Mouse (Mus musculus) heart, embryonic 12.5 days (tissue): ENCODE measurements at regions not wholly inside any gene's neighbourhood (a gene's known extent, or its start where the extent isn't known, plus 50 kb on each side); places are given as distances from the start of the nearest gene placed in this dataset.
"Not testable (repeated sequence)": the region's sequence is repeated elsewhere in the genome, so short reads cannot be mapped to it uniquely, and the experiment has no call there.

Source experiments
- ATAC-seq: fragments of 200-750 bp; cut with Nextera tagmentation; 2 replicates; pipeline ENCODE4 v1.8.0; 2017; ENCODE audit warnings: moderate TSS enrichment, moderate library complexity; ENCODE audit not compliant: insufficient number of reproducible peaks, low FRiP score
- H3K27ac ChIP-seq: fragments of 300-500 bp; sonication (generic); 2 replicates; pipeline ENCODE4 v1.5.1; 2016; ENCODE audit warnings: mild to moderate bottlenecking, moderate library complexity; ENCODE audit not compliant: poor library complexity, severe bottlenecking
- H3K27me3 ChIP-seq: fragments of 300-500 bp; sonication (generic); replicated peaks from 2 replicates; pipeline ENCODE4 v1.6.1; 2016; ENCODE audit warnings: mild to moderate bottlenecking, moderate library complexity
- H3K36me3 ChIP-seq: fragments of 300-500 bp; sonication (generic); 2 replicates; pipeline ENCODE4 v1.6.1; 2016; ENCODE audit warnings: mild to moderate bottlenecking, moderate library complexity
- H3K4me1 ChIP-seq: fragments of 300-500 bp; sonication (generic); replicated peaks from 2 replicates; pipeline ENCODE4 v1.6.1; 2016; ENCODE audit warnings: mild to moderate bottlenecking
- H3K4me2 ChIP-seq: fragments of 300-500 bp; sonication (generic); 2 replicates; pipeline ENCODE4 v1.6.1; 2016; ENCODE audit warnings: mild to moderate bottlenecking, moderate library complexity
- H3K4me3 ChIP-seq: fragments of 300-500 bp; sonication (generic); 2 replicates; pipeline ENCODE4 v1.5.1; 2016; ENCODE audit warnings: mild to moderate bottlenecking
- H3K9ac ChIP-seq: fragments of 300-500 bp; sonication (generic); 2 replicates; pipeline ENCODE4 v1.6.1; 2016; ENCODE audit warnings: mild to moderate bottlenecking, moderate library complexity
- H3K9me3 ChIP-seq: fragments of 300-500 bp; sonication (generic); replicated peaks from 2 replicates; pipeline ENCODE4 v1.6.1; 2016; ENCODE audit warnings: mild to moderate bottlenecking, moderate library complexity
- WGBS: fragments of 180-500 bp; shearing (Covaris S2); methylation state at CpG from one replicate; pipeline ENCODE4 v1.1.7; 2016; 5-methylcytosine and 5-hydroxymethylcytosine counted together

DNA sequence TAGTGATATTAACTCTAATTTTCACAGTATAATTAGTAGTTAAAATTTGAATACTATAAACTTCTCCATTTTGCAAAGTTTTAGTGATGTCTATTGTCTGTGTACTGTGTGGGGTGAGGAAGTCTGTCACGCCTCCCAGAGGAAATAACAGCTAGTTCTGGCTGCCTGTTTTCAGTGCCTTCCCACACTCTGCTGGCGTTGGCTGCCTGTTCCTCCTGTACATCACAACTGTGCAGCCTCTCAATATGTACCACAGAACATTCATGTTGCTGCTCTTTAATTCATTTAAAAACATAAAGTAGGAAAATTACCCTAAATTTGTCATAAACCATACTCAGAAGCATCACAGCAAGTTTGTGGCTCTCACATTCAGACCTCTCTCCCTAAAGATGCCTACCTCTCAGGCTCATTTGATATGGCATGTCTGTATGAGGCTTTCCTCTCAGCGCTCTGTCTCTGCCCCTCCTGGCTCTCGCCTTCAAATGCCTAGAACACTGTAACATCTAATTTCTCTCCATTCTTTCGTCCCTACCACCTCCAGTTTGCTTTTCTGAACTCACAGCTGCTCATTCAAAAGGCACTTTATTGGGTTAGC lies 239.7 kb upstream of the Zic4 start:
- Histone ChIP-seq H3K9me3 (no peaks in the 10 kb centered on the region), H3K9ac (no peak overlapping the region), H3K27me3 (no peaks in the 10 kb centered on the region), H3K4me3 (no peak overlapping the region), H3K4me2 (no peak overlapping the region), H3K4me1 (no peaks in the 10 kb centered on the region), H3K36me3 (no peaks in the 10 kb centered on the region), H3K27ac (no peak overlapping the region)
- no peak for ATAC-seq
- WGBS, result 66% methylated on average over 5 of the region's 5 CpGs

DNA sequence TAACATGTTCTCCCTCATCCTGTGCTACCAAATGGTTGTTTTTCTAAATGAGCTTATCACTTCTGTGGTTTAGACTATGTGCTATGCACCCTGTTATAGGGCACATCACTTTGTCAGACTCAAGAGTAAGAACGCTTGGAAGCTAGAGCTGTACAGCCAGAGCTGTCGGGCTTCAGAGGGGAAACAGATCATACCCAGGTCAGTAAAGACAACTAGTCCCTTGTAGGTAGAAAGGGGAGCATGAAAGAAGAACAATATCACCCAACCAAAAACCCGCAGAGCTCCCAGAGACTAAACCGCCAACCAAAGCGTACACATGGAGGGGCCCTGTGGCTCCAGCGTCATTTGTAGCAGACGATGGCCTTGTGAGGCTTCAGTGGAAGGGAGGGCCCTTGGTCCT lies 239.0 kb upstream of the Zic4 start:
- no peak overlapping the region for H3K4me3 ChIP-seq
- H3K27me3 ChIP-seq, result no peaks in the 10 kb centered on the region
- H3K4me1 ChIP-seq, result no peaks in the 10 kb centered on the region
- H3K4me2 ChIP-seq, result no peak overlapping the region
- H3K36me3 ChIP-seq, result no peaks in the 10 kb centered on the region
- no peak overlapping the region for H3K9ac ChIP-seq
- 77% methylated on average over 7 of the region's 7 CpGs for WGBS
- H3K27ac ChIP-seq, result no peak overlapping the region
- ATAC-seq, result no peak
- H3K9me3 ChIP-seq, result no peaks in the 10 kb centered on the region

DNA sequence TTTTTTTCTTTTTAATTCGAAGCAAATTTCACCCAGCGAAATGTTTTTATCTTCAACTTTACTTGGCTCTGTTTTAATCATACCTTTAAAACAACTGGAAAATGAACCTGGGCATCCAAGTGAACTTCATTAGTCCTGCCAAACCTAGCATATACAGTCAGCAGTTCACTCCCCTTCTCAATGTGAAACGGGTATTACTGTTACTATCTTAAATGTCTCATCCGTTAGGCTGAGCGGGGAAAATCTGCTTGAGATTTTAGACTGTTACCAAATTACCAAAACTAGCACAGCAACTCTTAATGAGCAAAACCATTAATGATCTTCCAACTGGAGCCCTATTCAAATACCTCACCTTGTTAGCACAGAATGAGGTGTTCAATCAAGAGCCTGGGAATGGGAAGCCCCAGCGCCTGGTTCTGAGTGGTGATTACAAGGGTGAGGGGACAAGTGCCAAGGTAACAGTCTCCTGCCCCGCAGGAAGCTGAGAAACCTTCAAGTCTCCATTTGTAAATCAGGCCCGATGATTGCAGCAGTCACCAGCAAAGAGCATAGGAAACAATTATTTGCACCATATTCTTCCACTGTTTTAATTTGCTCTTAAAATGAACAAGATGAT lies 235.5 kb upstream of the Zic4 start:
- WGBS, result 53% methylated on average over 8 of the region's 8 CpGs
- Histone ChIP-seq H3K27me3 (no peaks in the 10 kb centered on the region), H3K4me3 (no peak overlapping the region), H3K4me1 (no peaks in the 10 kb centered on the region), H3K4me2 (no peak overlapping the region), H3K9ac (no peak overlapping the region), H3K27ac (no peak overlapping the region), H3K9me3 (no peaks in the 10 kb centered on the region), H3K36me3 (no peaks in the 10 kb centered on the region)
- ATAC-seq, result no peak

GRCm38 (mm10) chr9:91128491-91128890 lies 233.7 kb upstream of the Zic4 start:
- H3K27ac ChIP-seq, H3K9me3 ChIP-seq, H3K9ac ChIP-seq, H3K4me3 ChIP-seq, H3K4me2 ChIP-seq, H3K4me1 ChIP-seq, H3K27me3 ChIP-seq, ATAC-seq, H3K36me3 ChIP-seq: not testable (repeated sequence)
- 42% methylated on average over 2 of the region's 2 CpGs for WGBS

- Histone ChIP-seq H3K4me2 (no peak overlapping the region), H3K4me1 (no peaks in the 10 kb centered on the region), H3K9me3 (no peaks in the 10 kb centered on the region), H3K27ac (no peak overlapping the region), H3K9ac (no peak overlapping the region), H3K27me3 (no peaks in the 10 kb centered on the region), H3K4me3 (no peak overlapping the region), H3K36me3 (no peaks in the 10 kb centered on the region)
- ATAC-seq, result no peak
- WGBS, result 82% methylated on average over 13 of the region's 13 CpGs
Measured at GRCm38 (mm10) chr9:91130111-91130720, 232.0 kb upstream of the Zic4 start.

- Histone ChIP-seq H3K9ac (no peak overlapping the region), H3K27ac (no peak overlapping the region), H3K36me3 (no peaks in the 10 kb centered on the region), H3K4me3 (no peak overlapping the region), H3K9me3 (no peaks in the 10 kb centered on the region), H3K27me3 (no peaks in the 10 kb centered on the region), H3K4me1 (no peaks in the 10 kb centered on the region), H3K4me2 (no peak overlapping the region)
- WGBS, result 75% methylated on average over 7 of the region's 7 CpGs
- ATAC-seq, result no peak
Measured at GRCm38 (mm10) chr9:91131415-91132255, 230.6 kb upstream of the Zic4 start.

DNA sequence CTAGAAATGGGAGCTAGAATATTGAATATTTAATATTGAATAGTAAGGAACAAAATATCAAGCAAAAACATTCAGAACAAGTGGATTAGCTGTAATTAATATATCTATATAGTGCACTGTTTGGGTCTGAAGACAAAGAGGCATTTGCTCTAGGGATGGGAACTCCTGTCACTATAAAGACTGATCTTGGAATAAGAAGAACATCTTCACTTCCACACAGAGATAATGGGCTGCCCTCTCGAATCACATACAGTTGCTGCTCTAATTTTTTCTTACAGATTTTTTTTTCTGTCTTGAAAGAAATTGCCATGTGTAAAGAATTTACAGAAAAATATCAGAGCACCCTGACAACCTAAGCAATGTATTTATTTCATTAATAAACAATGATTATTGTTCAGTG lies 229.7 kb upstream of the Zic4 start:
- no peak overlapping the region for H3K4me2 ChIP-seq
- ATAC-seq, result no peak
- H3K9me3 ChIP-seq, result no peaks in the 10 kb centered on the region
- H3K4me1 ChIP-seq, result no peaks in the 10 kb centered on the region
- H3K4me3 ChIP-seq, result no peak overlapping the region
- H3K9ac ChIP-seq, result no peak overlapping the region
- no peaks in the 10 kb centered on the region for H3K36me3 ChIP-seq
- H3K27me3 ChIP-seq, result no peaks in the 10 kb centered on the region
- 67% methylated on average over 1 of the region's 1 CpGs for WGBS
- H3K27ac ChIP-seq, result no peak overlapping the region

GRCm38 (mm10) chr9:91133256-91133920 lies 228.8 kb upstream of the Zic4 start:
- Histone ChIP-seq H3K4me3 (no peak overlapping the region), H3K27ac (no peak overlapping the region), H3K4me1 (no peaks in the 10 kb centered on the region), H3K27me3 (no peaks in the 10 kb centered on the region), H3K9me3 (no peaks in the 10 kb centered on the region), H3K9ac (no peak overlapping the region), H3K4me2 (no peak overlapping the region), H3K36me3 (no peaks in the 10 kb centered on the region)
- WGBS, result 77% methylated on average over 3 of the region's 3 CpGs
- no peak for ATAC-seq

DNA sequence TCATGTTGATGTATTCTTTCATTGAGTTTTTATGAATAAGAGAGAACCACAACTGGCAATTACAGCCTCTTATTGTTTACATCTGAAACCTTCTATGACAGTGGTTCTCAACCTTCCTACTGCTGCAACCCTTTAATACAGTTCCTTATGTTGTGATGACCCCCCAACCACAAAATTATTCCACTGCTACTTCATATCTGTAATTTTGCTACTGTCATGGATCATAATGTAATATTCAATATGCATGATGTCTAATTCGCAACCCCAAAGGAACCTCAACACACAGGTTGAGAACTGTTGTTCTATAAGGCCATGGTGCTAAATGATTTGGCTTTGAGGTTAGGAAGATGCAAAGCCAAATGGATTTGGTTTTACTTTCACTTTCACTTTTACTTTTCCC lies 227.9 kb upstream of the Zic4 start:
- H3K27ac ChIP-seq, result no peak overlapping the region
- no peak overlapping the region for H3K9ac ChIP-seq
- no peak overlapping the region for H3K4me3 ChIP-seq
- WGBS, result 90% methylated on average over 1 of the region's 1 CpGs
- no peak overlapping the region for H3K4me2 ChIP-seq
- no peak for ATAC-seq
- H3K27me3 ChIP-seq, result no peaks in the 10 kb centered on the region
- no peaks in the 10 kb centered on the region for H3K9me3 ChIP-seq
- no peaks in the 10 kb centered on the region for H3K4me1 ChIP-seq
- no peaks in the 10 kb centered on the region for H3K36me3 ChIP-seq

- ATAC-seq, result no peak; the same call in 1 of the 2 replicates
- H3K27me3 ChIP-seq, result no peaks in the 10 kb centered on the region
- no peaks in the 10 kb centered on the region for H3K4me1 ChIP-seq
- H3K4me3 ChIP-seq, result no peak overlapping the region
- no peaks in the 10 kb centered on the region for H3K36me3 ChIP-seq
- H3K9me3 ChIP-seq, result no peaks in the 10 kb centered on the region
- WGBS, result 66% methylated on average over 2 of the region's 2 CpGs
- H3K27ac ChIP-seq, result no peak overlapping the region
- no peak overlapping the region for H3K4me2 ChIP-seq
- no peak overlapping the region for H3K9ac ChIP-seq
Measured at GRCm38 (mm10) chr9:91135107-91135506, 227.1 kb upstream of the Zic4 start.

- ATAC-seq, result no peak
Measured at GRCm38 (mm10) chr9:91140651-91141050, 221.6 kb upstream of the Zic4 start.

More at GRCm38 (mm10) chr9:91140651-91141050, 221.6 kb upstream of the Zic4 start:
- Histone ChIP-seq H3K9ac (no peak overlapping the region), H3K4me1 (0 out of 2 replicates have a peak, but pooled peaks cover 2% of the 10 kb centered on the region), H3K36me3 (no peaks in the 10 kb centered on the region), H3K27me3 (no peaks in the 10 kb centered on the region), H3K9me3 (no peaks in the 10 kb centered on the region), H3K27ac (no peak overlapping the region), H3K4me3 (no peak overlapping the region), H3K4me2 (no peak overlapping the region)
- WGBS, result 78% methylated on average over 1 of the region's 1 CpGs
